Mouse (Mus musculus): ENCODE results near the gene Gm14862. TPM values are rescaled to one million over a fixed set of nuclear protein-coding genes. Genes with fewer than 3 reads are reported as not detected.

Gm14862 gene
- polyA plus RNA-seq, 1 experiment = not detected

GRCm38 (mm10) chrX:9240737-9241591 is 15.7 kb downstream of the Gm14862 start:
- Histone ChIP-seq H3K27me3 (replicated peaks) (no peaks in the 10 kb centered on the region), H3K4me3 (replicated peaks) (no peak overlapping the region), H3K36me3 (replicated peaks; ENCODE audit: low read length) (no peaks in the 10 kb centered on the region), H3K4me1 (peaks cover 3% of the 10 kb centered on the region; the same call in 1 of the 2 replicates), H3K9me3 (peaks cover 12% of the 10 kb centered on the region)
- TF ChIP-seq GATA1 (IDR thresholded peaks at IDR 0.05; ENCODE audit: borderline replicate concordance, low read length) (no peak), FLI1 (IDR thresholded peaks at IDR 0.05; ENCODE audit: low read length) (no peak)

- no peaks in the 10 kb centered on the region for H3K27me3 ChIP-seq (replicated peaks)
- H3K36me3 ChIP-seq (replicated peaks; ENCODE audit: low read length) = no peaks in the 10 kb centered on the region
- H3K4me3 ChIP-seq (replicated peaks) = no peak overlapping the region
- H3K4me1 ChIP-seq = no peaks in the 10 kb centered on the region; the same call in 1 of the 2 replicates
- no peak for TF ChIP-seq GATA1 (IDR thresholded peaks at IDR 0.05; ENCODE audit: borderline replicate concordance, low read length)
- TF ChIP-seq FLI1 (IDR thresholded peaks at IDR 0.05; ENCODE audit: low read length) = no peak
- H3K9me3 ChIP-seq = no peaks in the 10 kb centered on the region
Measured at GRCm38 (mm10) chrX:9227105-9227504, 29.6 kb downstream of the Gm14862 start.

GRCm38 (mm10) chrX:9222412-9223221 is 34.1 kb downstream of the Gm14862 start:
- H3K4me1 ChIP-seq = no peaks in the 10 kb centered on the region; the same call in 1 of the 2 replicates
- no peaks in the 10 kb centered on the region for H3K27me3 ChIP-seq (replicated peaks)
- no peaks in the 10 kb centered on the region for H3K9me3 ChIP-seq
- no peak overlapping the region for H3K4me3 ChIP-seq (replicated peaks)
- TF ChIP-seq FLI1 (IDR thresholded peaks at IDR 0.05; ENCODE audit: low read length) = no peak
- TF ChIP-seq GATA1 (IDR thresholded peaks at IDR 0.05; ENCODE audit: borderline replicate concordance, low read length) = no peak
- no peaks in the 10 kb centered on the region for H3K36me3 ChIP-seq (replicated peaks; ENCODE audit: low read length)

- Histone ChIP-seq H3K27me3 (replicated peaks) (no peaks in the 10 kb centered on the region), H3K4me3 (replicated peaks) (no peak overlapping the region), H3K9me3 (0 out of 2 replicates have a peak, but pooled peaks cover 2% of the 10 kb centered on the region), H3K4me1 (no peaks in the 10 kb centered on the region; the same call in 1 of the 2 replicates), H3K36me3 (replicated peaks; ENCODE audit: low read length) (no peaks in the 10 kb centered on the region)
- TF ChIP-seq GATA1 (IDR thresholded peaks at IDR 0.05; ENCODE audit: borderline replicate concordance, low read length) = no peak
- TF ChIP-seq FLI1 (IDR thresholded peaks at IDR 0.05; ENCODE audit: low read length) = no peak
Measured at GRCm38 (mm10) chrX:9221736-9222135, 35.0 kb downstream of the Gm14862 start.

- Histone ChIP-seq H3K36me3 (replicated peaks; ENCODE audit: low read length) (no peaks in the 10 kb centered on the region), H3K4me3 (replicated peaks) (no peak overlapping the region), H3K27me3 (replicated peaks) (no peaks in the 10 kb centered on the region), H3K9me3 (0 out of 2 replicates have a peak, but pooled peaks cover 3% of the 10 kb centered on the region), H3K4me1 (no peaks in the 10 kb centered on the region; the same call in 1 of the 2 replicates)
- TF ChIP-seq FLI1 (IDR thresholded peaks at IDR 0.05; ENCODE audit: low read length) = no peak
- no peak for TF ChIP-seq GATA1 (IDR thresholded peaks at IDR 0.05; ENCODE audit: borderline replicate concordance, low read length)
Measured at GRCm38 (mm10) chrX:9221206-9221605, 35.5 kb downstream of the Gm14862 start.

- Histone ChIP-seq H3K9me3 (0 out of 2 replicates have a peak, but pooled peaks cover 3% of the 10 kb centered on the region), H3K36me3 (replicated peaks; ENCODE audit: low read length) (no peaks in the 10 kb centered on the region), H3K27me3 (replicated peaks) (no peaks in the 10 kb centered on the region), H3K4me3 (replicated peaks) (no peak overlapping the region), H3K4me1 (no peaks in the 10 kb centered on the region; the same call in 1 of the 2 replicates)
- TF ChIP-seq FLI1 (IDR thresholded peaks at IDR 0.05; ENCODE audit: low read length) (no peak), GATA1 (IDR thresholded peaks at IDR 0.05; ENCODE audit: borderline replicate concordance, low read length) (no peak)
Measured at GRCm38 (mm10) chrX:9219570-9219969, 37.1 kb downstream of the Gm14862 start.

GRCm38 (mm10) chrX:9216244-9216643 is 40.5 kb downstream of the Gm14862 start:
- Histone ChIP-seq H3K4me1 (no peaks in the 10 kb centered on the region), H3K27me3 (replicated peaks) (no peaks in the 10 kb centered on the region), H3K9me3 (0 out of 2 replicates have a peak, but pooled peaks cover 3% of the 10 kb centered on the region), H3K4me3 (replicated peaks) (no peak overlapping the region), H3K36me3 (replicated peaks; ENCODE audit: low read length) (no peaks in the 10 kb centered on the region)
- TF ChIP-seq FLI1 (IDR thresholded peaks at IDR 0.05; ENCODE audit: low read length) (no peak), GATA1 (IDR thresholded peaks at IDR 0.05; ENCODE audit: borderline replicate concordance, low read length) (no peak)

GRCm38 (mm10) chrX:9205121-9205520 is 51.6 kb downstream of the Gm14862 start:
- Histone ChIP-seq H3K9me3 (peaks cover 5% of the 10 kb centered on the region), H3K4me1 (peaks cover 10% of the 10 kb centered on the region), H3K4me3 (replicated peaks) (no peak overlapping the region), H3K36me3 (replicated peaks; ENCODE audit: low read length) (no peaks in the 10 kb centered on the region), H3K27me3 (replicated peaks) (peaks cover 6% of the 10 kb centered on the region)
- TF ChIP-seq FLI1 (IDR thresholded peaks at IDR 0.05; ENCODE audit: low read length) = no peak
- TF ChIP-seq GATA1 (IDR thresholded peaks at IDR 0.05; ENCODE audit: borderline replicate concordance, low read length) = no peak

GRCm38 (mm10) chrX:9202781-9203405 is 53.8 kb downstream of the Gm14862 start:
- Histone ChIP-seq H3K4me1 (peaks cover 17% of the 10 kb centered on the region), H3K4me3 (replicated peaks) (no peak overlapping the region), H3K27me3 (replicated peaks) (peaks cover 18% of the 10 kb centered on the region), H3K9me3 (peaks cover 12% of the 10 kb centered on the region), H3K36me3 (replicated peaks; ENCODE audit: low read length) (no peaks in the 10 kb centered on the region)
- TF ChIP-seq FLI1 (IDR thresholded peaks at IDR 0.05; ENCODE audit: low read length) = no peak
- TF ChIP-seq GATA1 (IDR thresholded peaks at IDR 0.05; ENCODE audit: borderline replicate concordance, low read length) = no peak

All from megakaryocyte, embryonic 14.5 days (primary cell).